Mouse (Mus musculus): ENCODE measurements around the gene Ppp1r1c.
"Not testable (repeated sequence)": the region's sequence is repeated elsewhere in the genome, so short reads cannot be mapped to it uniquely, and the experiment has no call there.

Gene Ppp1r1c

DNA sequence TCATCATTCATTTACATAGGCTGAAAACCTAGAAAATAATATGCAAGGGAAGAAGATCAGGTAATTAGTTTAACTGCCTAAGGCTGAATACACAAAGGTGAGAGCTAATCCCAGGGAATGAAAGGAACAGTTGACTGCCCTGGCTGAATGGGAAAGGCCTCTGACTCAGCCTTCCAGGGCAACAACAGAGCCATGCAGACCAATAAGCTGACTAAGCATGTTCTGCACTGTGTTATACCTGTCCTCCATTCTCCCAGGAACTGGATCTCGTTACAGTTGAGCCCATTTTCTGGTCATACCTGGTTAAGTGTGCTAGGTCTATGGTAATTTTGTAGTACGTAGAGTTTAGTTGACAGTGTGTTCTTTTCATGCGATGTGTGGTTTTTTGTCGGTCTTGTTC, 36.6 kb downstream of the Ppp1r1c start:
- no peak for DNase-seq (ENCODE audit: low spot score)

DNA sequence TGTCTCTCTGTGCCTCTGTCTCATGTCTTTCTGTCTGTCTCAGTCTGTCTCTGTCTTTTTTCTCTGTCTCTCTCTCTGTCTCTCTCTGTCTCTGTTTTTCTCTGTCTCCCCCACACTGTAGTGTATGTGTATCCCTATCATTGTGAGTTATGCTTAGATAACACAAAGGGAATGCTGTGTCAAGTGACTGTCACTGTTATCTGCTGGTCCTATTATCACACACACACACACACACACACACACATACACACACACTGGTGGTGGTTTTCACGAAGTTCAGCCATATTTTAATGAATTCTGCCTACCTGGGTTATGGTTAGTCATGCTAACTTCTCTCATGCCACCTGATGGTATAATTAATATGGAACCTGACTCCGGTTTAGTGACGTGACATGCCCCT, 44.1 kb downstream of the Ppp1r1c start:
- DNase-seq (ENCODE audit: low spot score) = no peak

DNA sequence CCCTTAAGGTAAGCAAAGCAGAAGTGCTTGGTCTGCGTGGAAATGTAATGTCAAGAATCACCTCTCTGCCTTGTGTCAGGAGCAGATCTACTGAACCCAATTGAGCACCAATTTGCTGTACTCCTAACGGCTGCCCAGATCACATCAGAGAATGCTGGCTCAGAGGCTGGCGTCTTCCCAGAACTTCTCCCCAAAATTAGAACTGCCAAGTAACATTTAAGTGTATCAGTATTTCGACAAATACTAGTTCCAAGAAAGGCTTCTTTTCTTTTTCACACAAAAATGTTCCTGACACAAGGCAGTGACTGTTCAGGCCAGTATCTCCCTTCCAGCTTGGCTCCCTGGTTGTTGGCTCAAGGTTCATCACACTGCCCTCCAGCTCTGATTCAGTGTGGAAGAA, 52.4 kb downstream of the Ppp1r1c start:
- DNase-seq (ENCODE audit: low spot score) = no peak

GRCm38 (mm10) chr2:79762723-79763388, 55.3 kb downstream of the Ppp1r1c start:
- no peak for DNase-seq (ENCODE audit: low spot score)

- no peak for DNase-seq (ENCODE audit: low spot score)
Observed at GRCm38 (mm10) chr2:79765032-79765431, 57.5 kb downstream of the Ppp1r1c start.

- no peak for DNase-seq (ENCODE audit: low spot score)
Observed at GRCm38 (mm10) chr2:79765723-79766122, 58.1 kb downstream of the Ppp1r1c start.

DNA sequence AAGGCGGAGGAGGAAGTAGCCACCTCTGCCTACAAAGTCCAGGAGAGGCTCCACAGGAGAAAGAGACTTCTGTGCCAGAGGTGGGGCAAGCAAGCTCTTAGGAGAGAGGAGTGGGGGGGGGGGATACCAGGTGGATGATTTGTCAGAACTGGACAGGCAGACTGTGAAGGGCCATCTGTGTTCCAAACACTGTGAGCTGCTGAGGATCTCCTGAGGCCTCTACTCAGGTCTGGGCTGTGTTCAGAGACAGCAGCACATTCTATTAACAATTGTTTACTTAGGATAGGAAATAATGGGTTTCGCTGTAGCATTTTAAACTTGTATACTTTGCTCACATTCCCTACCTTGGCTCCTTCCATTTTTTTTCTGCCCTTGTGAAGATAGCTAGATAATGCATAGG, 61.0 kb downstream of the Ppp1r1c start:
- DNase-seq (ENCODE audit: low spot score) = no peak

GRCm38 (mm10) chr2:79770307-79770706, 62.7 kb downstream of the Ppp1r1c start:
- DNase-seq (ENCODE audit: low spot score) = no peak

DNA sequence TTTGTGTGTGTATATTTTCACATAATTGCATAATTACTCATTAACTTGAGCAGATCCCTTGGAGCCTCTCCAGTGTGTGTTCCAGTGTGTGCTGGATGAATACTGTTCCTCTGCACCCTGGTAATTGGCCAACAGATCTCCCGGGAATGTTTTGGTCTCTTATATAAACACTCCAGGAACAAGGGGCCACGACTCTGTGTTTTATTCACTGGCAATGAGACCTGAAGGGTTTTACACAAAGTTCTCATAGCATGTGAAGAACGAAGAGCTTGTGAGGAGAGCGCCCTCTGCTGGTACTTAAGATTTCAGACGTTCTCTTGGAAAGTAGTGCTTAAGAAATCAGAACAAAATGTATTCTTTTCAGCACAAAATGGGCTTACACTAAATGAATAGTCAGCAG, 66.8 kb downstream of the Ppp1r1c start:
- peak; percentile 43 for DNase-seq (ENCODE audit: low spot score)

DNA sequence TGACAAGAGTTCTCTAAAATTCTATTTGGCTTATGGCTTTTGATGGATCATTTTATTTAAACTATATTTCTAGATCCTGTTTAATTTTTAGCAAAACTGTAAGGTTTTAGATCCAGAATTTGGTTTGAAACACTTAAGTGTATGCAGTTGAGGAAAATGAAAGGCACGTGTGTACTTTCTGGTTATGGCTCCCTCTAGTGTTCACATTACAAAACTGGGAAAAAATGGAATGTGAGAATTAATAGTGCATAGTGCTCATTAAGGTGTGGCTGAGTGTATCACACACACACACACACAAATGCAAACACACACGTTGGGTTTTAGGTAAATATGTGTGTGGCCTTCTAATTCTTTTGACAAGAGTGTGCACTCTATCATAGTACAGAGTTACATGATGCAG, 70.2 kb downstream of the Ppp1r1c start:
- no peak for DNase-seq (ENCODE audit: low spot score)

DNA sequence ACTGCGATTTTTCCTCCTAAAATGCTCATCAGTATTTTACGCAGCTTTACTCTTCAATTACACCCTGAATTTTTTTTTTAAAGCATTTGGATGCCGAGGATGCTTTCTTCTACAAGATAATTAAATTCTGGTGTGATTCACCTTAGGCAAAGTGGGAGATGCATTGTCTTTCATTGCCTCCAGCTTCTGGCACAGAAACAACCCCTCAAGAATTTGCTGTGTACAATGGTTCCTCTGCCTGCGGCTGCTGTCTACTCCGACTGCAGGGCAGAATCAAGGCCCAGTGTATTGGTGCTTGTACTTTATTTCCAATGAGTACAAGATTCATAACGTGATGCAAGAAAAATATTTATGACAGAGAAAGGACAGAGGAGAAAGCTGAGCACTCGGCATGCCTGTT, 73.2 kb downstream of the Ppp1r1c start:
- DNase-seq (ENCODE audit: low spot score) = no peak

DNA sequence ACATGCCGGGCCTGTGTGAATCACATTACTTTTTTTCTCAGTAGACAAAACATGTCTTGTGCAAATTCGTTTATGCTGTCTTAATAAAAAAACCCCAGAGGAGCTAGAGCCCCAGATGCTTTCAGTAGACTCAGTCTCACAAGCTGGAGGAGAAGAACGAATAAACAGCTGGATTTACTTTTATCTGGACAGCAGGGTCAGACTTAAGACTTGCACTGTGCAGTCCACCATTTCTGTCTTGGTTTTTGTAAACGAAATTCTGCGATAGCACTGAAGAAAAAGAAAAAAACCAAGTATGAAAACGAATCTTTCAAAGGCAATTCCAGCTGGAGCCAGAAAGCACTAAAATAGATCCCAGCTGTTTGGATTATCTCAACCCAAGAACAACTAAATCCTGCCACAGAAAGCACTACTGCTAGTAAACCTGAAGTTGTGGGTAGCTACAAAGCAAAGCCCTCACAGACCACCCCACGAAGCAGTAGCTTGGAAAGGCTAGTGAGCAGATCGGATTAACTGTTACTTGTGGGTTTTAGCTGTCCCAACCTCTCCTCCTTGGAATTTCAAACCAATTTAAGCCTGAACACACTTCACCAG, 78.1 kb downstream of the Ppp1r1c start:
- DNase-seq (ENCODE audit: low spot score) = peak; percentile 23

DNA sequence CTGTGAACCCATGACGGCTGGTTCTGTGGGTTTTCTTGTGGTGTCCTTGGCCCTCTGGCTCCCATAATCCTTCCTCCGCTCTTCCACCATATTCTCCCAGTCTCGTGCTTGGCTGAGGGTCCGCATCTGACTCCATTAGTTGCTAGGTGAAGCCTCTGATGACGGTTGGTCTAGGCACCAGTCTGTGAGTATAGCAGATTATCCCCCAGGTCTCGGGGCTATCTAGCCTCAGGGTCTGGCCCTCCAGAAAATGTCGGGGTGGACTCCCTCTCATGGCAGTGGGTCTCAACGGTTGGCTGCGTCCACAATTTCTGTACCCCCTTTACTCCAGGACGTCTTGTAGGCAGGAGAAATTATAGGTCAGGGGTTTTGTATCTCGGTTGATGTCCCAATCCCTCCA, 78.9 kb downstream of the Ppp1r1c start:
- DNase-seq (ENCODE audit: low spot score) = no peak

- no peak for DNase-seq (ENCODE audit: low spot score)
Observed at GRCm38 (mm10) chr2:79793186-79793585, 85.6 kb downstream of the Ppp1r1c start.

GRCm38 (mm10) chr2:79797444-79797843, 89.9 kb downstream of the Ppp1r1c start:
- DNase-seq (ENCODE audit: low spot score) = no peak

DNA sequence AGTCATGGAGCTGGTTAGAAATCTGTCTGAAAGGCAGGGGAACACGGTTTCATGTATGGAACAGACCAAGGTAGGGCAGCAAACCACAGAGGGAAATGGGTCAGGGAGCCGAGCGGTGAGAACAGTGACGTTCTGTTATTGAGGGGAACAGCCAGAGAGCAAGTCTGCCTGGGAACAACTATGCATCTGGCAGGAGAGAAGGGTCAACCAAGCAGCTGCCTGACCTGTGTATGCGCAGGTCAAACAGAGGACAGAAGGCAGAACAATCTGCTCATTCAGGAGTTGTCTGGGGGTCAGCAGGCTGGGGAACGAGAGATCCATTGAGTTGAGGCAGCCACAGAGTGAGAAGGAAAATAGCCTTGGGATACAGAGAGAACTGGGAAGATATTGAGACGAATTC, 91.0 kb downstream of the Ppp1r1c start:
- peak; percentile 38 for DNase-seq (ENCODE audit: low spot score)

- no peak for DNase-seq (ENCODE audit: low spot score)
Observed at GRCm38 (mm10) chr2:79815708-79816484, 108.3 kb downstream of the Ppp1r1c start.

DNA sequence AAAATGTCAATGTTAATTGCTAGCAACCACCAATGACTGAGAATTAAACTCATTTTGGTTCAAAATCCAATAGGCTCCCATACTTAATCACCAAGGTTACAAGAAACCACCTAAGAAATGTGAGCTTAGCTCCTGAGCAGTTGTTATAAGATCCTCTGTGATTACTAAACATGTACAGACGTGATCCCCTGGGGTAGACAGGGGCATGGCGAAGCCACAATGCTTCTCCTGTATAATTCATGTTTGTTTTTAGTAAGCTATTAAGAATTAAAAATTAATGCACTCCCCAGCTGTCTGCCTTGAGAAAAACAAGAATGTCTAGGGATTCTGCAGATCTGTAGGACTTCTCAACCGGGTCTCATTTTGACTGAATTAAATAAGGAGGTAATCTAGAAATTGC, 112.0 kb downstream of the Ppp1r1c start:
- DNase-seq (ENCODE audit: low spot score) = no peak

DNA sequence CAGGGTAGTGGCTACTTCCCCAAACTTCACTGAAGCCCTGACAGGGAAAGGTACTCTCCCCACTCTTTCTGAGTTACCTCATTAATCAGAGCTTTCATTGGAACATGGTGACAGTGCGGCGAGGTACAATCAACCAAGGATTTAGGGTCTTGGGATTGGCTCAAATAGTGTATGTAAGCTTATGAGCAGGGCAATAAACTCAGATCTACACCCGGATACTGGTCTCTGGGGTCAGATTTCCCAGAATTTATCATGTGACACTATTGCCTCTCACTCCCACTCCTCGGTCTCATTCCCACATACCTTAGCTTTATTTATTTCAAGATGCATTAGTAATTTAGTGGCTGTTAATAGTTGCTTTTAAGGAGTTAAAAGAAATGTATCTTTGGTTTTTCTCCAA, 118.3 kb downstream of the Ppp1r1c start:
- no peak for DNase-seq (ENCODE audit: low spot score)

GRCm38 (mm10) chr2:79839090-79839489, 131.5 kb downstream of the Ppp1r1c start:
- DNase-seq (ENCODE audit: low spot score) = no peak

GRCm38 (mm10) chr2:79839513-79839912, 131.9 kb downstream of the Ppp1r1c start:
- no peak for DNase-seq (ENCODE audit: low spot score)

GRCm38 (mm10) chr2:79847396-79847795, 139.8 kb downstream of the Ppp1r1c start:
- not testable (repeated sequence) for DNase-seq (ENCODE audit: low spot score)

GRCm38 (mm10) chr2:79856874-79857273, 149.3 kb downstream of the Ppp1r1c start:
- no peak for DNase-seq (ENCODE audit: low spot score)
